Mouse (Mus musculus): ENCODE results near the gene Spata13. TPM values are rescaled to one million over a fixed set of nuclear protein-coding genes. Genes with fewer than 3 reads are reported as not detected.

Gene Spata13
- polyA plus RNA-seq, 1 experiment from 2014 or later: 11.2 TPM

GRCm38 (mm10) chr14:60790103-60790502 is 156.3 kb downstream of the Spata13 start:
- peak; percentile 77 for TF ChIP-seq CTCF (IDR thresholded peaks at IDR 0.05; ENCODE audit: low read depth)
- TF ChIP-seq EP300 (optimal IDR thresholded peaks at IDR 0.05): no peak
- Histone ChIP-seq H3K9me3 (ENCODE audit: control insufficient read depth, low read length) (no peaks in the 10 kb centered on the region), H3K27me3 (ENCODE audit: control insufficient read depth, insufficient read depth, low read length) (no peaks in the 10 kb centered on the region), H3K4me1 (replicated peaks; ENCODE audit: control insufficient read depth, insufficient read depth) (no peaks in the 10 kb centered on the region), H3K4me2 (replicated peaks; ENCODE audit: low read depth) (no peak overlapping the region), H3K36me3 (ENCODE audit: control insufficient read depth, insufficient read depth, low read length) (peaks cover 10% of the 10 kb centered on the region), H3K4me3 (ENCODE audit: low read depth, low read length) (no peak overlapping the region), H3K9ac (ENCODE audit: low read length) (no peak overlapping the region), H3K27ac (replicated peaks) (no peak overlapping the region)
- ATAC-seq (ENCODE audit: low FRiP score, low TSS enrichment): 0 out of 2 replicates have a peak, but pooled peaks have one; percentile 29
- peak; percentile 48 for DNase-seq (ENCODE audit: low spot score)
- 39% methylated on average over 3 of the region's 3 CpGs for WGBS

- H3K27ac ChIP-seq (replicated peaks): no peak overlapping the region
Measured at GRCm38 (mm10) chr14:60796600-60797322, 163.0 kb downstream of the Spata13 start.

GRCm38 (mm10) chr14:60797596-60797995 is 163.8 kb downstream of the Spata13 start:
- no peaks in the 10 kb centered on the region for H3K27me3 ChIP-seq (ENCODE audit: control insufficient read depth, insufficient read depth, low read length)
- H3K4me1 ChIP-seq (replicated peaks; ENCODE audit: control insufficient read depth, insufficient read depth): no peaks in the 10 kb centered on the region
- no peak overlapping the region for H3K4me3 ChIP-seq (ENCODE audit: low read depth, low read length)
- 87% methylated on average over 5 of the region's 5 CpGs for WGBS
- TF ChIP-seq EP300 (optimal IDR thresholded peaks at IDR 0.05): no peak
- TF ChIP-seq CTCF (IDR thresholded peaks at IDR 0.05; ENCODE audit: low read depth): no peak
- no peak for ATAC-seq (ENCODE audit: low FRiP score, low TSS enrichment)
- DNase-seq (ENCODE audit: low spot score): no peak
- H3K4me2 ChIP-seq (replicated peaks; ENCODE audit: low read depth): no peak overlapping the region
- H3K36me3 ChIP-seq (ENCODE audit: control insufficient read depth, insufficient read depth, low read length): peaks cover 11% of the 10 kb centered on the region; the same call in 1 of the 2 replicates
- no peaks in the 10 kb centered on the region for H3K9me3 ChIP-seq (ENCODE audit: control insufficient read depth, low read length)
- no peak overlapping the region for H3K27ac ChIP-seq (replicated peaks)
- H3K9ac ChIP-seq (ENCODE audit: low read length): no peak overlapping the region

More at GRCm38 (mm10) chr14:60796600-60797322, 163.0 kb downstream of the Spata13 start:
- WGBS: 82% methylated on average over 4 of the region's 4 CpGs
- H3K9me3 ChIP-seq (ENCODE audit: control insufficient read depth, low read length): no peaks in the 10 kb centered on the region
- no peak overlapping the region for H3K4me2 ChIP-seq (replicated peaks; ENCODE audit: low read depth)
- ATAC-seq (ENCODE audit: low FRiP score, low TSS enrichment): no peak
- TF ChIP-seq EP300 (optimal IDR thresholded peaks at IDR 0.05) (no peak), CTCF (IDR thresholded peaks at IDR 0.05; ENCODE audit: low read depth) (no peak)
- no peak overlapping the region for H3K4me3 ChIP-seq (ENCODE audit: low read depth, low read length)
- H3K9ac ChIP-seq (ENCODE audit: low read length): no peak overlapping the region
- peaks cover 10% of the 10 kb centered on the region; the same call in 1 of the 2 replicates for H3K36me3 ChIP-seq (ENCODE audit: control insufficient read depth, insufficient read depth, low read length)
- H3K4me1 ChIP-seq (replicated peaks; ENCODE audit: control insufficient read depth, insufficient read depth): no peaks in the 10 kb centered on the region
- DNase-seq (ENCODE audit: low spot score): no peak
- H3K27me3 ChIP-seq (ENCODE audit: control insufficient read depth, insufficient read depth, low read length): no peaks in the 10 kb centered on the region

GRCm38 (mm10) chr14:60798721-60799120 is 164.9 kb downstream of the Spata13 start:
- H3K9me3 ChIP-seq (ENCODE audit: control insufficient read depth, low read length): no peaks in the 10 kb centered on the region
- ATAC-seq (ENCODE audit: low FRiP score, low TSS enrichment) (no peak), DNase-seq (ENCODE audit: low spot score) (no peak)
- no peak overlapping the region for H3K4me3 ChIP-seq (ENCODE audit: low read depth, low read length)
- no peak overlapping the region for H3K27ac ChIP-seq (replicated peaks)
- H3K27me3 ChIP-seq (ENCODE audit: control insufficient read depth, insufficient read depth, low read length): no peaks in the 10 kb centered on the region
- H3K36me3 ChIP-seq (ENCODE audit: control insufficient read depth, insufficient read depth, low read length): peaks cover 13% of the 10 kb centered on the region; the same call in 1 of the 2 replicates
- 84% methylated on average over 4 of the region's 4 CpGs for WGBS
- no peak overlapping the region for H3K4me2 ChIP-seq (replicated peaks; ENCODE audit: low read depth)
- H3K4me1 ChIP-seq (replicated peaks; ENCODE audit: control insufficient read depth, insufficient read depth): no peaks in the 10 kb centered on the region
- H3K9ac ChIP-seq (ENCODE audit: low read length): no peak overlapping the region
- no peak for TF ChIP-seq CTCF (IDR thresholded peaks at IDR 0.05; ENCODE audit: low read depth)
- no peak for TF ChIP-seq EP300 (optimal IDR thresholded peaks at IDR 0.05)

GRCm38 (mm10) chr14:60799762-60800728 is 166.2 kb downstream of the Spata13 start:
- no peak overlapping the region for H3K9ac ChIP-seq (ENCODE audit: low read length)
- no peaks in the 10 kb centered on the region for H3K9me3 ChIP-seq (ENCODE audit: control insufficient read depth, low read length)
- H3K4me3 ChIP-seq (ENCODE audit: low read depth, low read length): no peak overlapping the region
- H3K27me3 ChIP-seq (ENCODE audit: control insufficient read depth, insufficient read depth, low read length): no peaks in the 10 kb centered on the region
- ATAC-seq (ENCODE audit: low FRiP score, low TSS enrichment): no peak
- DNase-seq (ENCODE audit: low spot score): no peak
- no peak overlapping the region for H3K4me2 ChIP-seq (replicated peaks; ENCODE audit: low read depth)
- H3K4me1 ChIP-seq (replicated peaks; ENCODE audit: control insufficient read depth, insufficient read depth): no peaks in the 10 kb centered on the region
- 44% methylated on average over 9 of the region's 9 CpGs for WGBS
- no peak overlapping the region for H3K27ac ChIP-seq (replicated peaks)
- TF ChIP-seq EP300 (optimal IDR thresholded peaks at IDR 0.05): no peak
- TF ChIP-seq CTCF (IDR thresholded peaks at IDR 0.05; ENCODE audit: low read depth): peak; percentile 84
- H3K36me3 ChIP-seq (ENCODE audit: control insufficient read depth, insufficient read depth, low read length): peaks cover 13% of the 10 kb centered on the region; the same call in 1 of the 2 replicates
